Mouse (Mus musculus) heart, postnatal 0 days (tissue): ENCODE results near the gene Gemin7.

ENCODE experiments used
- CTCF ChIP-seq: IDR thresholded peaks from 2 replicates; pipeline ENCODE4 v1.5.1; 2016; ENCODE audit warnings: antibody characterized with exemption, control low read depth, low read depth
- EP300 ChIP-seq: IDR thresholded peaks from 2 replicates; pipeline ENCODE4 v1.6.1; 2016; ENCODE audit warnings: antibody characterized with exemption, low read depth

GRCm38 (mm10) chr7:19540771-19541566 lies 36.4 kb downstream of the Gemin7 start:
- no peak for TF ChIP-seq EP300
- no peak for TF ChIP-seq CTCF
